Mouse (Mus musculus): ENCODE results near the gene Vwa1. TPM values are rescaled to one million over a fixed set of nuclear protein-coding genes. Genes with fewer than 3 reads are reported as not detected.
A peak's percentile ranks its signal among the peaks of the same experiment; 100 is the strongest.

Gene Vwa1
- polyA plus RNA-seq, 1 experiment from 2014 or later, result 11.5 TPM

DNA sequence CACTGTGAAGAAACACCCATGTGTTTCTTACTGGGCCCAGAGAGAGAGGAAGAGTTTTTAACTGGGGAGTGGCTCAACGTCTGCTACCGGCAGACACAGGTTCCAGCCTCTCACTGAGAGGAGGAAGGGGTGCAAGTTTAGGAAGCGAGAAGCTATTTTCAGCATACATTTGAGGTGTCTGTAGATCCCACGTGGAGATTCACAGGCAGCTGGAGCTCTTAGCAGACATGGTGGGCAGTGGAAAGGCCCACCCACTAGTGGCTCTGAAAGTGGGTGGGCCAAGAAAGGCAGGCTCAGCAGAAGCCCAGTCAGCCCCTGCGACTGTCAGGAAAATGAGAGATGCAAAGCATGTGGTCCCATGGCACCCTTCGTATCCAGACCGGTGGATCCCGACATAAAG lies 36.2 kb downstream of the Vwa1 start:
- Histone ChIP-seq H3K9me3 (no peaks in the 10 kb centered on the region), H3K27ac (no peak overlapping the region), H3K9ac (no peak overlapping the region), H3K4me1 (peaks cover 25% of the 10 kb centered on the region), H3K27me3 (no peaks in the 10 kb centered on the region), H3K4me3 (replicated peaks) (no peak overlapping the region), H3K4me2 (no peak overlapping the region), H3K36me3 (replicated peaks) (peaks cover 40% of the 10 kb centered on the region)
- no peak for ATAC-seq (ENCODE audit: low FRiP score)
- 72% methylated on average over 8 of the region's 8 CpGs for WGBS

DNA sequence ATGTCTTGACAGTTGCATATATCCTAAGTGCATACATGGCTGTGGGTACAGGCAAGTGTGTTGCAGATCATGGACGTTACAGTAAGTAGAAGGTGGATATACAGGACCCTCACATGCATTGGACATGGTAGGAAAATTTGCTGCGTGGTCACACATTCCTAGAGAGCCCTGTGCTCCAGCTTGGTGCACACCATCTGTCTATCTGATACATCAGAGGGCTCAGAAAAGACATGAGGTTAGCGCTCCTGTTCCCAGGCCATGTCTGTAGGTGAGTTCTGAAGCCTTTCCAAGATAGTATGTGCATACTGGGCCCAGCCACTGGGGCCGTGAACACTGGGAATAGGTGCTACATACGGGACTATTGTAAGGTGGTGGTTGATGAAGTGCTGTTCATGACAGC lies 38.1 kb downstream of the Vwa1 start:
- no peak for ATAC-seq (ENCODE audit: low FRiP score)

DNA sequence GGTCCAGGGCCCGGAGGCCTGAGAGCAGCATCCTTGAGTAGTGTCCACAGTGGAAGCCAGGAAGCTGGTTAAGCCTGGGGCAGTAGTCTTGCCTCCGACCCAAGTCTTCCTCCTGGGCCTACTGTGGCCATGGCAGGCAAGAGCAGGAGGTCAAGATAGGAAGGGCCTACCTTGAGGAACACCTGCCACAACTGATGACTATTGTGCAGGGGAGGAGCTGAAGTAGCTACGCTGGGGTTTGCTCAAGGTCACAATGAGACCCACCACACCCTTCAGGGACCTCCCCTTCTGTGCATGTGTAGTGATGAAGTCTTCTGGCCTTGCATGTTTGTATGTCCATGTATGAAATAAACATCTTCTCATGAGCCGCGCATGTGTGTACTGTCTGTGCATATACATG lies 38.7 kb downstream of the Vwa1 start:
- 70% methylated on average over 5 of the region's 5 CpGs for WGBS
- peak overlapping the region; percentile 79 for H3K4me3 ChIP-seq (replicated peaks)
- peaks cover 34% of the 10 kb centered on the region for H3K36me3 ChIP-seq (replicated peaks)
- H3K27ac ChIP-seq, result peak overlapping the region; percentile 91
- H3K9me3 ChIP-seq, result no peaks in the 10 kb centered on the region
- peaks cover 29% of the 10 kb centered on the region for H3K4me1 ChIP-seq
- H3K9ac ChIP-seq, result peak overlapping the region; percentile 92
- H3K4me2 ChIP-seq, result peak overlapping the region; percentile 91
- no peaks in the 10 kb centered on the region for H3K27me3 ChIP-seq
- peak; percentile 1; the same call in 1 of the 2 replicates for ATAC-seq (ENCODE audit: low FRiP score)

More for the DNA sequence above, 38.1 kb downstream of the Vwa1 start:
- Histone ChIP-seq H3K27ac (no peak overlapping the region), H3K9ac (no peak overlapping the region), H3K4me2 (peak overlapping the region; percentile 91; the same call in 1 of the 2 replicates), H3K9me3 (no peaks in the 10 kb centered on the region), H3K27me3 (no peaks in the 10 kb centered on the region), H3K4me3 (replicated peaks) (no peak overlapping the region), H3K36me3 (replicated peaks) (peaks cover 38% of the 10 kb centered on the region), H3K4me1 (peaks cover 29% of the 10 kb centered on the region)
- 93% methylated on average over 5 of the region's 5 CpGs for WGBS

DNA sequence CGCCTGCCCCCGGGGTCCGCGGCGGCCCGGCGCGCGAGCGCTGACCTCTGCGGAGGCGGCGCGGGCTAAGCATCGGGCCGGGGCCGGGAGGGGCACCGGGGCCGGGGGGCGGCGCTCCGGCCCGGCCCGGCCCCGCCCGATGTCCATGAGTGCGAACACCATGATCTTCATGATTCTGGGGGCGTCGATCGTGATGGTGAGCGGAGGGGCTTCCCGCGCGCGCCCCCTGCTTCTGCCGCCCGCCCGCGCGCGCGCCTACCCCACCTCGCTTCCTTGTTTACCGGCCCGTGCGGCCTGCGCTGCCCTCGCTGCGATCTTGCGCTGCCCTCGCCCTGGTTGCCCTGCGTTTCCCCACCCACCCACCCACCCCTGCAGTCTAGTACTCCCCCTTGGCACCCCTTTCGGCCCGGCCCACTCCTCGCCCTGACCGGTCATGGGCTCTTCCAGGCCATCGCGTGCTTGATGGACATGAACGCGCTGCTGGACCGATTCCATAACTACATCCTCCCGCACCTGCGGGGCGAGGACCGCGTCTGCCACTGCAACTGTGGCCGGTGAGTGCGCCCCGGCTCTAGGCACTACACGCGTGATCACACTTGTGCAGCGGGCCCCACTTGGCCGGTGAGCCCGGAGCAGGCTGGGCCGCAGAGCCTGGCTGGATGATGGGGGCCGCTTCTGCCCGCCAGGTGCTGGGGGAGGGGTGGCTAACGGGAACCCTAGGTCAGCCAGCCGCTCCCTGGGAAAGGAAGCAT lies 39.4 kb downstream of the Vwa1 start:
- Histone ChIP-seq H3K9me3 (no peaks in the 10 kb centered on the region), H3K4me3 (replicated peaks) (peak overlapping the region; percentile 79), H3K4me2 (peak overlapping the region; percentile 91), H3K27ac (peak overlapping the region; percentile 91), H3K27me3 (no peaks in the 10 kb centered on the region), H3K9ac (peak overlapping the region; percentile 92), H3K4me1 (peaks cover 29% of the 10 kb centered on the region), H3K36me3 (replicated peaks) (peaks cover 28% of the 10 kb centered on the region)
- peak; percentile 71 for ATAC-seq (ENCODE audit: low FRiP score)
- 1% methylated on average over 44 of the region's 79 CpGs for WGBS

GRCm38 (mm10) chr4:155734350-155734941 lies 40.1 kb downstream of the Vwa1 start, which contains the start of gene Tmem240:
TSS of gene Tmem240 (plus strand) at chr4:155734800.
- H3K27ac ChIP-seq, result peak within 1 kb of the TSS; percentile 91
- H3K9ac ChIP-seq, result peak within 1 kb of the TSS; percentile 92
- no peaks in the 10 kb centered on the region for H3K9me3 ChIP-seq
- under 1% methylated on average over 20 of the region's 35 CpGs for WGBS
- peaks cover 29% of the 10 kb centered on the region for H3K4me1 ChIP-seq
- H3K36me3 ChIP-seq (replicated peaks), result peaks cover 21% of the 10 kb centered on the region
- ATAC-seq (ENCODE audit: low FRiP score), result peak; percentile 95
- H3K4me3 ChIP-seq (replicated peaks), result peak within 1 kb of the TSS; percentile 79
- peak within 1 kb of the TSS; percentile 91 for H3K4me2 ChIP-seq
- H3K27me3 ChIP-seq, result no peaks in the 10 kb centered on the region

- no peak overlapping the region for H3K27ac ChIP-seq
- 90% methylated on average over 10 of the region's 10 CpGs for WGBS
- peaks cover 21% of the 10 kb centered on the region for H3K36me3 ChIP-seq (replicated peaks)
- no peaks in the 10 kb centered on the region for H3K27me3 ChIP-seq
- no peak for ATAC-seq (ENCODE audit: low FRiP score)
- H3K9me3 ChIP-seq, result no peaks in the 10 kb centered on the region
- H3K4me1 ChIP-seq, result peaks cover 29% of the 10 kb centered on the region
- no peak overlapping the region for H3K4me3 ChIP-seq (replicated peaks)
- no peak overlapping the region for H3K4me2 ChIP-seq
- 0 out of 2 replicates have a peak overlapping the region, but pooled peaks have one; percentile 92 for H3K9ac ChIP-seq
Measured at GRCm38 (mm10) chr4:155733267-155733666, 41.2 kb downstream of the Vwa1 start.

DNA sequence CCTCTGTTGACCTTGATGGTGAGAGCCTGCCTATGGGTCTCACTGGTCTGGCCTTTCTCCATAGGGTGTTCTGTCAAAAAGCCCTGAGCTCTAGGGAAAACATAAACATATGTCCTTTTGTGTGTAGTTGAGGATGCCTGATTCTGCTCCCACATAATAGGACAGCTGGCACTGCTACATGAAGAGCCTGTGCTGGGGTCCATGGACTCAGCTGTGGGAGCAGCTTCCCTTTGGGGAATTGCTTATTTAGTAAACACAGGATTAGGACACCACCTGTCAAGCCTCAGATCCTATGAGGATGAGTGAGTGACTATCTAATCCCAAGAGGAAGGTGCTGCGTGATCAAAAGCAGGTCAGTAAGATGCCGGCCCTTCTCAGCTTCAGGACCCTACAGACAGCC lies 46.5 kb downstream of the Vwa1 start:
- H3K9me3 ChIP-seq, result no peaks in the 10 kb centered on the region
- no peak overlapping the region for H3K4me2 ChIP-seq
- no peak overlapping the region for H3K4me3 ChIP-seq (replicated peaks)
- no peaks in the 10 kb centered on the region for H3K27me3 ChIP-seq
- H3K4me1 ChIP-seq, result 0 out of 2 replicates have a peak, but pooled peaks cover 1% of the 10 kb centered on the region
- ATAC-seq (ENCODE audit: low FRiP score), result no peak
- peaks cover 25% of the 10 kb centered on the region for H3K36me3 ChIP-seq (replicated peaks)
- 80% methylated on average over 2 of the region's 2 CpGs for WGBS
- no peak overlapping the region for H3K9ac ChIP-seq
- H3K27ac ChIP-seq, result no peak overlapping the region

DNA sequence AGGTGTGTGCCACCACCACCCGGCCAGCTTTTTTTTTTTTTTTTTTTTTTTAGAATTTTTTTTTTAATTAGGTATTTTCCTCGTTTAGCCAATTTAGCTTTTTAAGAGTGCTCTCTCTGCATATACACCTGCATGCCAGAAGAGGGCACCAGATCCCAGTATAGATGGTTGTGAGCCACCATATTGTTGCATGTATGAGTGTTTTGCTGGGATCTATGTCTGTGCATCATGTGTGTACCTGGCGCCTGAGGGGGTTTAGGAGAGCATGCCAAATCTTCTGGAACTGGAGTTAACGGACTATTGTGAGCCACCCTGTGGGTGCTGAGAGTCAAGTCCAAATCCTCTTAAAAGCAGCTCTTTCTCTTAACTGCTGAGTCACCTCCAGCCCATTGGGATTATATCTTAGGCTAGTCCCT lies 52.8 kb downstream of the Vwa1 start:
- no peaks in the 10 kb centered on the region for H3K9me3 ChIP-seq
- no peak overlapping the region for H3K4me3 ChIP-seq (replicated peaks)
- peaks cover 24% of the 10 kb centered on the region for H3K36me3 ChIP-seq (replicated peaks)
- H3K27me3 ChIP-seq, result no peaks in the 10 kb centered on the region
- H3K4me2 ChIP-seq, result no peak overlapping the region
- H3K27ac ChIP-seq, result no peak overlapping the region
- no peak overlapping the region for H3K9ac ChIP-seq
- 72% methylated on average over 4 of the region's 4 CpGs for WGBS
- no peak for ATAC-seq (ENCODE audit: low FRiP score)
- H3K4me1 ChIP-seq, result no peaks in the 10 kb centered on the region

Small RNAs within 50 kb of the gene (microRNA-seq; reads per million reads assigned to microRNA genes)
- gene Gm27743, result not detected

Other genes with a start within 250 kb of the Vwa1 start
- gene Nadk, start 212.3 kb downstream of the Vwa1 start, polyA plus RNA-seq (2016; fragmentation: Nextera tagmentation; extraction: Ambion mirVana), result 93.5 and 101 TPM in 2 replicates
- 12.9 and 14.1 TPM in 2 replicates for gene Slc35e2, start 173.3 kb downstream of the Vwa1 start, polyA plus RNA-seq (2016; fragmentation: Nextera tagmentation; extraction: Ambion mirVana)
- gene Cdk11b, start 149.8 kb downstream of the Vwa1 start, polyA plus RNA-seq (2016; fragmentation: Nextera tagmentation; extraction: Ambion mirVana), result 91.6 and 97.7 TPM in 2 replicates
- not detected in 2 replicates for gene Gm10563, start 129.3 kb downstream of the Vwa1 start, polyA plus RNA-seq (2016; fragmentation: Nextera tagmentation; extraction: Ambion mirVana)
- gene Mmp23, start 121.3 kb downstream of the Vwa1 start, polyA plus RNA-seq (2016; fragmentation: Nextera tagmentation; extraction: Ambion mirVana), result 2.2 and 2.4 TPM in 2 replicates
- 30.7 and 35.8 TPM in 2 replicates for gene Mib2, start 105.5 kb downstream of the Vwa1 start, polyA plus RNA-seq (2016; fragmentation: Nextera tagmentation; extraction: Ambion mirVana)
- gene Fndc10, start 80.4 kb downstream of the Vwa1 start, polyA plus RNA-seq (2016; fragmentation: Nextera tagmentation; extraction: Ambion mirVana), result 2.4 and 5.9 TPM in 2 replicates
- 137 and 139 TPM in 2 replicates for gene Ssu72, start 69.9 kb downstream of the Vwa1 start, polyA plus RNA-seq (2016; fragmentation: Nextera tagmentation; extraction: Ambion mirVana)
- 2.5 and 3.2 TPM in 2 replicates for gene Tmem240, start 39.9 kb downstream of the Vwa1 start, polyA plus RNA-seq (2016; fragmentation: Nextera tagmentation; extraction: Ambion mirVana)
- gene Atad3a, start 13.6 kb downstream of the Vwa1 start, polyA plus RNA-seq (2016; fragmentation: Nextera tagmentation; extraction: Ambion mirVana), result 95.3 and 99.0 TPM in 2 replicates
- 0.22 and 0.35 TPM in 2 replicates for gene Tmem88b, start 11.2 kb upstream of the Vwa1 start, polyA plus RNA-seq (2016; fragmentation: Nextera tagmentation; extraction: Ambion mirVana)
- not detected in 2 replicates for gene Ankrd65, start 15.7 kb upstream of the Vwa1 start, polyA plus RNA-seq (2016; fragmentation: Nextera tagmentation; extraction: Ambion mirVana)
- gene Mrpl20, start 28.2 kb upstream of the Vwa1 start, polyA plus RNA-seq (2016; fragmentation: Nextera tagmentation; extraction: Ambion mirVana), result 209 and 210 TPM in 2 replicates
- gene Ccnl2, start 37.8 kb upstream of the Vwa1 start, polyA plus RNA-seq (2016; fragmentation: Nextera tagmentation; extraction: Ambion mirVana), result 195 and 202 TPM in 2 replicates
- 131 and 132 TPM in 2 replicates for gene Aurkaip1, start 56.6 kb upstream of the Vwa1 start, polyA plus RNA-seq (2016; fragmentation: Nextera tagmentation; extraction: Ambion mirVana)
- gene Mxra8, start 65.0 kb upstream of the Vwa1 start, polyA plus RNA-seq (2016; fragmentation: Nextera tagmentation; extraction: Ambion mirVana), result 22.9 and 24.3 TPM in 2 replicates
- 6.1 and 9.2 TPM in 2 replicates for gene Dvl1, start 72.7 kb upstream of the Vwa1 start, polyA plus RNA-seq (2016; fragmentation: Nextera tagmentation; extraction: Ambion mirVana)
- gene Tas1r3, start 88.7 kb upstream of the Vwa1 start, polyA plus RNA-seq (2016; fragmentation: Nextera tagmentation; extraction: Ambion mirVana), result 0.51 and 0.61 TPM in 2 replicates
- 17.9 and 23.4 TPM in 2 replicates for gene Cptp, start 94.7 kb upstream of the Vwa1 start, polyA plus RNA-seq (2016; fragmentation: Nextera tagmentation; extraction: Ambion mirVana)
- gene Ints11, start 94.8 kb upstream of the Vwa1 start, polyA plus RNA-seq (2016; fragmentation: Nextera tagmentation; extraction: Ambion mirVana), result 92.2 and 94.1 TPM in 2 replicates
- gene Pusl1, start 117.1 kb upstream of the Vwa1 start, polyA plus RNA-seq (2016; fragmentation: Nextera tagmentation; extraction: Ambion mirVana), result 44.6 and 48.8 TPM in 2 replicates
- gene Acap3, start 117.1 kb upstream of the Vwa1 start, polyA plus RNA-seq (2016; fragmentation: Nextera tagmentation; extraction: Ambion mirVana), result 47.9 and 57.2 TPM in 2 replicates
- 154 and 159 TPM in 2 replicates for gene Ube2j2, start 169.1 kb upstream of the Vwa1 start, polyA plus RNA-seq (2016; fragmentation: Nextera tagmentation; extraction: Ambion mirVana)
- gene C1qtnf12, start 187.6 kb upstream of the Vwa1 start, polyA plus RNA-seq (2016; fragmentation: Nextera tagmentation; extraction: Ambion mirVana), result 10.9 and 11.6 TPM in 2 replicates
- gene B3galt6, start 218.0 kb upstream of the Vwa1 start, polyA plus RNA-seq (2016; fragmentation: Nextera tagmentation; extraction: Ambion mirVana), result 16.4 and 18.6 TPM in 2 replicates
- 115 and 117 TPM in 2 replicates for gene Sdf4, start 218.2 kb upstream of the Vwa1 start, polyA plus RNA-seq (2016; fragmentation: Nextera tagmentation; extraction: Ambion mirVana)
- 0.70 and 1.2 TPM in 2 replicates for gene Tnfrsf4, start 239.1 kb upstream of the Vwa1 start, polyA plus RNA-seq (2016; fragmentation: Nextera tagmentation; extraction: Ambion mirVana)